Mouse (Mus musculus) E14TG2a.4 (cell line): Measurements from ENCODE around the gene Slx4ip.

Source experiments
- H3K27me3 ChIP-seq: 2 replicates; pipeline ENCODE4 v1.6.1; 2014; ENCODE audit warnings: low read length, control low read depth; ENCODE audit not compliant: insufficient read depth
- H3K36me3 ChIP-seq: 2 replicates; pipeline ENCODE4 v1.6.1; 2014; ENCODE audit warnings: low read length, control low read depth; ENCODE audit not compliant: insufficient read depth
- H3K4me1 ChIP-seq: replicated peaks from 2 replicates; pipeline ENCODE4 v1.6.1; 2014; ENCODE audit warnings: low read depth, low read length, control low read depth
- H3K4me3 ChIP-seq: replicated peaks from 2 replicates; pipeline ENCODE4 v1.5.1; 2014; ENCODE audit warnings: mild to moderate bottlenecking, low read length
- H3K9me3 ChIP-seq: 2 replicates; pipeline ENCODE4 v1.6.1; 2014; ENCODE audit warnings: low read length, control low read depth
- CTCF ChIP-seq: conservative IDR thresholded peaks from 2 replicates; pipeline ENCODE4 v1.5.1; 2014; ENCODE audit warnings: low read length
- NANOG ChIP-seq: IDR thresholded peaks from 2 replicates; pipeline ENCODE4 v1.6.1; 2014; ENCODE audit warnings: borderline replicate concordance, low read length, mixed read lengths
- POU5F1 ChIP-seq: IDR thresholded peaks from 2 replicates; pipeline ENCODE4 v1.6.1; 2014; ENCODE audit warnings: low read length, borderline replicate concordance

Slx4ip gene

DNA sequence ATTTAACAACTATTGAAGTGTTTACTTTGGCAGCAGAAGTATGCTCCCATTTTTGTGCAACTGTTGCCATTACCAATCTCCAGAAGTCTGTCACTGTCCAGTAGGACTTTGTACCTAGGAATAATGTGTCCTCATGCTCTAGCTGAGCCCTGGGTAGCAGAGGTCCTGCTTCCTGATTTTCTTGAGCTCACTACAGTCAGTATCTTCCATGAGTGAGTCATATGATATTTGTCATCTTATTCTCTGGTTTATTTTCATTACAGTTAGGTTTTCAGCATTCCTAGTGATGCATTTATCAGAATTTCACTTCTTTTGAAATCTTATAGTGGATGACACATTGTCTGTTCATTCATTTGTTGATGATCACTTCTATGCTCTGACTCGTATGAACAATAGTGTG lies 115.6 kb downstream of the Slx4ip start:
- Histone ChIP-seq H3K27me3 (no peaks in the 10 kb centered on the region), H3K36me3 (peaks cover 7% of the 10 kb centered on the region; the same call in 1 of the 2 replicates), H3K4me3 (no peak overlapping the region), H3K9me3 (peaks cover 6% of the 10 kb centered on the region), H3K4me1 (peaks cover 2% of the 10 kb centered on the region)
- TF ChIP-seq CTCF (no peak), POU5F1 (no peak), NANOG (no peak)

GRCm38 (mm10) chr2:137011980-137012379 lies 121.0 kb downstream of the Slx4ip start:
- no peak overlapping the region for H3K4me3 ChIP-seq
- H3K36me3 ChIP-seq: no peaks in the 10 kb centered on the region
- no peaks in the 10 kb centered on the region for H3K27me3 ChIP-seq
- TF ChIP-seq CTCF (no peak), NANOG (no peak), POU5F1 (no peak)
- no peaks in the 10 kb centered on the region for H3K9me3 ChIP-seq
- peaks cover 17% of the 10 kb centered on the region for H3K4me1 ChIP-seq

DNA sequence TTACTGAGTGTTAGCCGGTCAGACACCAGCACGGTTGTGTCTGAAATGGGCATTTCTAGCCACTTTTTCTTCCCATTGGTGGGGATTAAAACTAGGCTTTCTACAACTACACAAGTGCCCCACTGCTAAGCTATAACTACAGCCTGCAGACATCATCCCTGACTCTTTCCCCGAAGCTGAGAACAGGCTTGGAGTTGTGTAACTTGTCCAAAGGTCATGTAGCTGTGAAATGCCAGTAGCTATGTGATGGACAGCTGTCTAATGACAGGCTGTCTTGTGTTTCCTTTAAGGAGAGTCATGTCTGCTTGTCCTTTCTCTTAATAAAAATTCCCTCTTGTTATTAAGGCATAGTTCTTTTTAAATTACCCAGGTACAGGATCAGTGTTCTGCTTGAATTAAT lies 122.1 kb downstream of the Slx4ip start:
- no peaks in the 10 kb centered on the region for H3K9me3 ChIP-seq
- TF ChIP-seq NANOG (no peak), POU5F1 (no peak), CTCF (no peak)
- H3K36me3 ChIP-seq: no peaks in the 10 kb centered on the region
- no peak overlapping the region for H3K4me3 ChIP-seq
- H3K4me1 ChIP-seq: peaks cover 17% of the 10 kb centered on the region
- no peaks in the 10 kb centered on the region for H3K27me3 ChIP-seq

GRCm38 (mm10) chr2:137013811-137014350 lies 122.9 kb downstream of the Slx4ip start:
- H3K9me3 ChIP-seq: no peaks in the 10 kb centered on the region

DNA sequence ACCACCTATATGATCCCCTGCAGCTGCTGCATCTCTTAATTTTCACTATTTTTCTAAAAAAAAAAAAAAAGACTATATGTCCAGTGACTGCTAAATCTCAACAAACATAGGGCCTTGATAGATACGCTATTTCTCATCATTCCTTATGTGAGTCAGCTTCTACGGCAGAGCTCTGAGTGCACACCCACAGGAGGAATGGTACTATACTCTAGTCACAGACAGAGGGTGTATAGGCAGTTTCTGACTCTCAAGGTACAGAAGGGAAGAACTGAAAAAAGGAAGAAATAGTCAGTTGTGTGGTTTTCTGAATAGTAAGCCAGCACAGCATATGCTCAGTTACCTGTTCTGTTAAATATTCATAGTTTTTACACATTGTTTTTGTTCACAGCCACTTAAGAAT lies 123.4 kb downstream of the Slx4ip start:
- Histone ChIP-seq H3K36me3 (no peaks in the 10 kb centered on the region), H3K4me1 (peaks cover 17% of the 10 kb centered on the region), H3K4me3 (no peak overlapping the region), H3K9me3 (no peaks in the 10 kb centered on the region), H3K27me3 (no peaks in the 10 kb centered on the region)
- TF ChIP-seq NANOG: no peak
- no peak for TF ChIP-seq CTCF
- no peak for TF ChIP-seq POU5F1

More at GRCm38 (mm10) chr2:137013811-137014350, 122.9 kb downstream of the Slx4ip start:
- H3K4me1 ChIP-seq: peaks cover 17% of the 10 kb centered on the region
- no peaks in the 10 kb centered on the region for H3K36me3 ChIP-seq
- TF ChIP-seq NANOG (no peak), CTCF (no peak)
- H3K27me3 ChIP-seq: no peaks in the 10 kb centered on the region
- no peak overlapping the region for H3K4me3 ChIP-seq

- Histone ChIP-seq H3K4me3 (no peak overlapping the region), H3K27me3 (no peaks in the 10 kb centered on the region), H3K9me3 (no peaks in the 10 kb centered on the region), H3K4me1 (no peaks in the 10 kb centered on the region), H3K36me3 (no peaks in the 10 kb centered on the region)
- TF ChIP-seq POU5F1: no peak
- TF ChIP-seq CTCF: no peak
- no peak for TF ChIP-seq NANOG
Measured at GRCm38 (mm10) chr2:137044122-137044521, 153.1 kb downstream of the Slx4ip start.

DNA sequence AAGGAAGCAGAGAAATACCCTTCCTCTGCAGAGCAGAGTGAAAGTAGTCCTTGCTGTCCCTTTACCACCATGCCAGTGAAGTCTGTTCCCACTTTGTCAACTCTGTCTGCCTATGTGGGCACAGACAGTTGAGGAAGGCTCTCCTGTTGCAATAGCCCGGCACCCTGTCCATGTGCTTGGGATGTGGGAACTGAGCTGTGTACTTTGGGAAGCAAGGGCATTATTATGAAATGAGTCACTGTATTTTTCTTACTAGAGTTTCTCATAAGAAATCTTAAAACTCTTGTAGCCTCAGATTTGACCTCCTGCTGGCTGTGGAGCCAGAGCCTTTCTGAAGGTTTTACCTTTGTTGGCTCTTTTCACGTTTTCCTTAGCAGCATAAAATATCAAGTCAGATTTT lies 158.3 kb downstream of the Slx4ip start:
- Histone ChIP-seq H3K9me3 (0 out of 2 replicates have a peak, but pooled peaks cover under 1% of the 10 kb centered on the region), H3K4me1 (no peaks in the 10 kb centered on the region), H3K27me3 (no peaks in the 10 kb centered on the region), H3K36me3 (no peaks in the 10 kb centered on the region), H3K4me3 (no peak overlapping the region)
- TF ChIP-seq NANOG: no peak
- TF ChIP-seq POU5F1: no peak
- TF ChIP-seq CTCF: no peak

DNA sequence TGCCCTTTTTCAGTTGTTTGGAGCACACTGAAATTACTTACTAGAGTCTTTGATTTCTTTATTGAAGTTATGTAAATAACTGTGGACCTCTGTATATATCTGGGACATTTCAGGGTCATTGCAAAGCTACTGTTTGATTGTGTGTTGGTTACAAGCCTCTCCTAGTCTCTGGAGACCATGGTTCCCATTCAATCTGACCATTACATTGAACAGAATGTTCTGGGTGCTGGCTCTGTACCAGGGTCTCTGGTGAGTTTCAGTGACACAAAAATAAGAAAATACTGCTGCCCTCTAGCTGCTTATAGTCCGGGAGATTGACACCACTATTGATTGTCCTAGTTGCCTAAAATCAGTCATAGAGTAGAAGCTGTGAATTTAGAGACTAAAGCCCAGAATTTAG lies 158.9 kb downstream of the Slx4ip start:
- H3K9me3 ChIP-seq: 0 out of 2 replicates have a peak, but pooled peaks cover 5% of the 10 kb centered on the region
- no peaks in the 10 kb centered on the region for H3K27me3 ChIP-seq
- no peak overlapping the region for H3K4me3 ChIP-seq
- no peaks in the 10 kb centered on the region for H3K4me1 ChIP-seq
- TF ChIP-seq NANOG: no peak
- no peak for TF ChIP-seq CTCF
- TF ChIP-seq POU5F1: no peak
- 0 out of 2 replicates have a peak, but pooled peaks cover 4% of the 10 kb centered on the region for H3K36me3 ChIP-seq

DNA sequence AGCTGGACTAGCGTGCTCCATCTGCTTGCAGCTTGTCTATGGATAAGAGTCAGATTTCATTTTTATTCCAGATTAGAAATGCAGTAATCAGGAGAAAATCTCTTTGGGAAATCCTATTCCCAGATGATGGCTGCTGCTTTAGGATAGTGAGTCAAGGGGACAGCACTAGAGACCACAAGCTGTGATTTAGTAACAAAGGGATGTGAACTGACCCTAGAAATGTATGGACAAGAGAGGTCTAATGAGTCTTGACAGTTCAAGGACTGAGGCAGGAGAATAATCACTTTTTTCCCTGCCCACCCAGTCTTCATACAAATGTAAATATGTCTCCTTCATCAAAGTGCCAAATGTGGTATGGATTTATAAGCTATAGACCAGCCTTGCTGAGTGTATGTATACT lies 172.8 kb downstream of the Slx4ip start:
- H3K27me3 ChIP-seq: no peaks in the 10 kb centered on the region
- TF ChIP-seq POU5F1 (no peak), CTCF (no peak), NANOG (no peak)
- no peaks in the 10 kb centered on the region for H3K4me1 ChIP-seq
- H3K4me3 ChIP-seq: no peak overlapping the region
- no peaks in the 10 kb centered on the region for H3K9me3 ChIP-seq
- peaks cover 22% of the 10 kb centered on the region for H3K36me3 ChIP-seq
